Mouse (Mus musculus) brown adipose tissue, adult 24 weeks (tissue): ENCODE measurements around the gene Kdm2b. TPM values are rescaled to one million over a fixed set of nuclear protein-coding genes. Genes with fewer than 3 reads are reported as not detected.

Experiments
- polyA plus RNA-seq: library from polyadenylated mRNA; stranded (reverse); fragments of >200 nt; gene quantifications from 2 replicates; pipeline ENCODE4 v1.2.4, GENCODE M21; 2012; ENCODE audit not compliant: missing spikeins, insufficient read depth, insufficient read length

Kdm2b gene
- polyA plus RNA-seq, 1 experiment = 6.5 TPM

Other genes starting within 250 kb of the Kdm2b start
- gene Camkk2, start 210.4 kb downstream of the Kdm2b start, polyA plus RNA-seq = 9.4 and 10.4 TPM in 2 replicates
- 112 and 138 TPM in 2 replicates for gene Anapc5, start 168.5 kb downstream of the Kdm2b start, polyA plus RNA-seq
- gene Rnf34, start 139.8 kb downstream of the Kdm2b start, polyA plus RNA-seq = 8.8 and 12.4 TPM in 2 replicates
- gene Orai1, start 25.3 kb upstream of the Kdm2b start, polyA plus RNA-seq = 6.9 and 7.6 TPM in 2 replicates
- not detected in 2 replicates for gene Morn3, start 57.2 kb upstream of the Kdm2b start, polyA plus RNA-seq
- gene Tmem120b, start 78.6 kb upstream of the Kdm2b start, polyA plus RNA-seq = 91.8 and 116 TPM in 2 replicates
- 0.48 and 0.67 TPM in 2 replicates for gene Rhof, start 142.9 kb upstream of the Kdm2b start, polyA plus RNA-seq
- 5.4 and 8.3 TPM in 2 replicates for gene Setd1b, start 152.4 kb upstream of the Kdm2b start, polyA plus RNA-seq
- 18.4 and 19.5 TPM in 2 replicates for gene Psmd9, start 179.6 kb upstream of the Kdm2b start, polyA plus RNA-seq
- 1.7 TPM in 2 replicates for gene Hpd, start 192.9 kb upstream of the Kdm2b start, polyA plus RNA-seq